Mouse (Mus musculus) stomach, embryonic 14.5 days (tissue): ENCODE results near the gene Prpsap2. TPM values are rescaled to one million over a fixed set of nuclear protein-coding genes. Genes with fewer than 3 reads are reported as not detected.
"Not testable (repeated sequence)": the region's sequence is repeated elsewhere in the genome, so short reads cannot be mapped to it uniquely, and the experiment has no call there.

Experiments used
- ATAC-seq: fragments of 200-750 bp; cut with Nextera tagmentation; 2 replicates; pipeline ENCODE4 v1.8.0; 2017; ENCODE audit warnings: low read depth, moderate TSS enrichment; ENCODE audit not compliant: insufficient number of reproducible peaks, insufficient read depth, low FRiP score
- H3K27ac ChIP-seq: fragments of 300-500 bp; sonication (generic); 2 replicates; pipeline ENCODE4 v1.5.1; 2014; ENCODE audit warnings: mild to moderate bottlenecking, low read length, moderate library complexity, mixed read lengths
- H3K27me3 ChIP-seq: fragments of 300-500 bp; sonication (generic); 2 replicates; pipeline ENCODE4 v1.6.1; 2014; ENCODE audit warnings: low read length, control low read depth, mixed read lengths; ENCODE audit not compliant: control insufficient read depth, insufficient read depth
- H3K36me3 ChIP-seq: fragments of 300-500 bp; sonication (generic); 2 replicates; pipeline ENCODE4 v1.6.1; 2014; ENCODE audit warnings: mild to moderate bottlenecking, control low read depth, low read length, moderate library complexity, mixed read lengths; ENCODE audit not compliant: control insufficient read depth, insufficient read depth
- H3K4me1 ChIP-seq: fragments of 300-500 bp; sonication (generic); 2 replicates; pipeline ENCODE4 v1.6.1; 2014; ENCODE audit warnings: low read length, control low read depth, mixed read lengths; ENCODE audit not compliant: control insufficient read depth, insufficient read depth
- H3K4me2 ChIP-seq: fragments of 300-500 bp; sonication (generic); replicated peaks from 2 replicates; pipeline ENCODE4 v1.6.1; 2014; ENCODE audit warnings: low read depth, low read length, control low read depth
- H3K4me3 ChIP-seq: fragments of 300-500 bp; sonication (generic); 2 replicates; pipeline ENCODE4 v1.5.1; 2014; ENCODE audit warnings: low read depth, low read length, control low read depth
- H3K9ac ChIP-seq: fragments of 300-500 bp; sonication (generic); replicated peaks from 2 replicates; pipeline ENCODE4 v1.6.1; 2014; ENCODE audit warnings: low read depth, mild to moderate bottlenecking, control low read depth, low read length, moderate library complexity, mixed read lengths
- H3K9me3 ChIP-seq: fragments of 300-500 bp; sonication (generic); 2 replicates; pipeline ENCODE4 v1.6.1; 2016; ENCODE audit warnings: low read depth, low read length, control low read depth; ENCODE audit not compliant: control insufficient read depth
- WGBS: fragments of 180-500 bp; shearing (Covaris S2); extraction: QIAGEN DNeasy Blood & Tissue Kit; methylation state at CpG from one replicate; pipeline ENCODE4 v1.1.7; 2014; 5-methylcytosine and 5-hydroxymethylcytosine counted together
- polyA plus RNA-seq: library from polyadenylated mRNA; unstranded; fragments of >200 nt; fragmentation: Nextera tagmentation; extraction: Ambion mirVana; gene quantifications from 2 replicates; pipeline ENCODE4 v1.2.1, GENCODE M21; 2014

The Prpsap2 gene
- polyA plus RNA-seq = 25.4 and 28.9 TPM in 2 replicates

- ATAC-seq = peak; percentile 94
- Histone ChIP-seq H3K27me3 (no peaks in the 10 kb centered on the region), H3K27ac (peak within 1 kb of the TSS; percentile 84), H3K9me3 (no peaks in the 10 kb centered on the region), H3K4me2 (peak within 1 kb of the TSS; percentile 71), H3K4me1 (peaks cover 5% of the 10 kb centered on the region; the same call in 1 of the 2 replicates), H3K9ac (peak within 1 kb of the TSS; percentile 48), H3K36me3 (peaks cover 4% of the 10 kb centered on the region; the same call in 1 of the 2 replicates), H3K4me3 (peak within 1 kb of the TSS; percentile 55)
- under 1% methylated on average over 51 of the region's 51 CpGs for WGBS
These were observed at the start of gene Prpsap2 for GRCm38 (mm10) chr11:61761584-61762407. TSS of gene Prpsap2 (minus strand) at chr11:61762088.

GRCm38 (mm10) chr11:61809793-61810192 is 47.9 kb upstream of the Prpsap2 start:
- WGBS = 49% methylated on average over 4 of the region's 4 CpGs
- H3K27me3 ChIP-seq = no peaks in the 10 kb centered on the region
- H3K4me3 ChIP-seq = no peak overlapping the region
- H3K4me2 ChIP-seq = no peak overlapping the region
- H3K4me1 ChIP-seq = no peaks in the 10 kb centered on the region
- H3K9ac ChIP-seq = no peak overlapping the region
- H3K9me3 ChIP-seq = no peaks in the 10 kb centered on the region
- H3K27ac ChIP-seq = no peak overlapping the region
- peaks cover 12% of the 10 kb centered on the region; the same call in 1 of the 2 replicates for H3K36me3 ChIP-seq
- ATAC-seq = no peak

GRCm38 (mm10) chr11:61808551-61809117 is 46.7 kb upstream of the Prpsap2 start:
- ATAC-seq = no peak
- Histone ChIP-seq H3K36me3 (peaks cover 8% of the 10 kb centered on the region; the same call in 1 of the 2 replicates), H3K9ac (no peak overlapping the region)

GRCm38 (mm10) chr11:61793441-61793840 is 31.6 kb upstream of the Prpsap2 start:
- Histone ChIP-seq H3K4me3 (no peak overlapping the region), H3K9me3 (no peaks in the 10 kb centered on the region), H3K27ac (no peak overlapping the region), H3K4me2 (no peak overlapping the region), H3K9ac (no peak overlapping the region), H3K27me3 (no peaks in the 10 kb centered on the region), H3K36me3 (peaks cover 17% of the 10 kb centered on the region), H3K4me1 (no peaks in the 10 kb centered on the region)
- WGBS = 78% methylated on average over 1 of the region's 1 CpGs
- no peak for ATAC-seq

More at GRCm38 (mm10) chr11:61808551-61809117, 46.7 kb upstream of the Prpsap2 start:
- H3K27me3 ChIP-seq = no peaks in the 10 kb centered on the region
- no peaks in the 10 kb centered on the region for H3K4me1 ChIP-seq
- 72% methylated on average over 2 of the region's 2 CpGs for WGBS
- H3K27ac ChIP-seq = peak overlapping the region; percentile 15; the same call in 1 of the 2 replicates
- H3K9me3 ChIP-seq = no peaks in the 10 kb centered on the region
- no peak overlapping the region for H3K4me2 ChIP-seq
- H3K4me3 ChIP-seq = no peak overlapping the region

- WGBS = 94% methylated on average over 1 of the region's 1 CpGs
- H3K4me2 ChIP-seq = no peak overlapping the region
- no peak overlapping the region for H3K27ac ChIP-seq
- H3K36me3 ChIP-seq = peaks cover 30% of the 10 kb centered on the region
- no peak for ATAC-seq
- no peaks in the 10 kb centered on the region for H3K4me1 ChIP-seq
- H3K27me3 ChIP-seq = no peaks in the 10 kb centered on the region
- H3K9me3 ChIP-seq = no peaks in the 10 kb centered on the region
- H3K4me3 ChIP-seq = no peak overlapping the region
- H3K9ac ChIP-seq = no peak overlapping the region
These were observed 26.7 kb upstream of the Prpsap2 start for GRCm38 (mm10) chr11:61788550-61788949.

GRCm38 (mm10) chr11:61782526-61782925 is 20.6 kb upstream of the Prpsap2 start:
- not testable (repeated sequence) for H3K27ac ChIP-seq, H3K9me3 ChIP-seq, H3K4me3 ChIP-seq, H3K27me3 ChIP-seq, H3K4me2 ChIP-seq, H3K4me1 ChIP-seq, H3K9ac ChIP-seq, ATAC-seq
- WGBS = 82% methylated on average over 3 of the region's 3 CpGs
- H3K36me3 ChIP-seq = peaks cover 21% of the 10 kb centered on the region

- WGBS = 85% methylated on average over 4 of the region's 4 CpGs
- Histone ChIP-seq H3K27ac (no peak overlapping the region), H3K9ac (no peak overlapping the region), H3K36me3 (peaks cover 4% of the 10 kb centered on the region), H3K9me3 (no peaks in the 10 kb centered on the region), H3K4me1 (no peaks in the 10 kb centered on the region), H3K4me3 (no peak overlapping the region), H3K4me2 (no peak overlapping the region), H3K27me3 (no peaks in the 10 kb centered on the region)
- ATAC-seq = no peak
These were observed 12.8 kb upstream of the Prpsap2 start for GRCm38 (mm10) chr11:61774551-61775149.

- Histone ChIP-seq H3K9me3 (no peaks in the 10 kb centered on the region), H3K4me3 (peak overlapping the region; percentile 55; the same call in 1 of the 2 replicates), H3K36me3 (peaks cover 8% of the 10 kb centered on the region), H3K27ac (no peak overlapping the region), H3K9ac (no peak overlapping the region), H3K27me3 (no peaks in the 10 kb centered on the region), H3K4me1 (peaks cover 5% of the 10 kb centered on the region; the same call in 1 of the 2 replicates), H3K4me2 (peak overlapping the region; percentile 71)
- WGBS = 78% methylated on average over 5 of the region's 5 CpGs
- ATAC-seq = no peak
These were observed 1.4 kb downstream of the Prpsap2 start for GRCm38 (mm10) chr11:61760518-61760917.
